Mouse (Mus musculus) CD8-positive naive resting alpha-beta T cell, adult 57 days (primary cell): Measurements from ENCODE around the gene Sigirr. TPM values are rescaled to one million over a fixed set of nuclear protein-coding genes. Genes with fewer than 3 reads are reported as not detected.

Experiments used
- total RNA-seq: library from RNA; stranded (reverse); gene quantifications from one replicate; pipeline ENCODE4 v1.2.4, GENCODE M21; 2023

Sigirr gene
- total RNA-seq, result 71.6 TPM

GRCm38 (mm10) chr7:141099911-141100691 is at the start of gene Sigirr:
TSS of gene Sigirr (minus strand) at chr7:141100572.

GRCm38 (mm10) chr7:141122245-141122644 is 21.9 kb upstream of the Sigirr start, which contains the start of gene Ptdss2:
TSS of gene Ptdss2 (plus strand) at chr7:141122382.

GRCm38 (mm10) chr7:141117636-141118035 is 17.3 kb upstream of the Sigirr start, which contains the start of gene Ano9:
TSS of gene Ano9 (minus strand) at chr7:141117806.

GRCm38 (mm10) chr7:141077841-141078240 is 22.5 kb downstream of the Sigirr start, which contains the start of gene Pkp3:
TSS of gene Pkp3 (plus strand) at chr7:141078218.

GRCm38 (mm10) chr7:141060426-141061242 is 39.7 kb downstream of the Sigirr start, which contains the start of gene B4galnt4:
TSS of gene B4galnt4 (plus strand) at chr7:141061104.

Other genes with a start within 250 kb of the Sigirr start
- gene Gm45785, start 244.2 kb downstream of the Sigirr start, total RNA-seq, result not detected
- gene Ric8a, start 243.6 kb downstream of the Sigirr start, total RNA-seq, result 108 TPM
- 31.9 TPM for gene Bet1l, start 243.0 kb downstream of the Sigirr start, total RNA-seq
- 77.9 TPM for gene Psmd13, start 218.6 kb downstream of the Sigirr start, total RNA-seq
- 8.5 TPM for gene Sirt3, start 218.3 kb downstream of the Sigirr start, total RNA-seq
- gene Cox8b, start 200.1 kb downstream of the Sigirr start, total RNA-seq, result not detected
- gene Nlrp6, start 179.7 kb downstream of the Sigirr start, total RNA-seq, result not detected
- 10.4 TPM for gene Pgghg, start 159.2 kb downstream of the Sigirr start, total RNA-seq
- gene Ifitm5, start 150.3 kb downstream of the Sigirr start, total RNA-seq, result not detected
- not detected for gene Gm45717, start 144.6 kb downstream of the Sigirr start, total RNA-seq
- gene Ifitm2, start 144.6 kb downstream of the Sigirr start, total RNA-seq, result 16.1 TPM
- not detected for gene Ifitm1, start 133.4 kb downstream of the Sigirr start, total RNA-seq
- 5.0 TPM for gene Ifitm3, start 89.8 kb downstream of the Sigirr start, total RNA-seq
- 2.3 TPM for gene Ifitm6, start 82.6 kb downstream of the Sigirr start, total RNA-seq
- not detected for gene Gm17387, start 71.4 kb downstream of the Sigirr start, total RNA-seq
- gene B4galnt4, start 39.5 kb downstream of the Sigirr start, total RNA-seq, result 1.3 TPM
- 37.8 TPM for gene Pkp3, start 22.4 kb downstream of the Sigirr start, total RNA-seq
- gene Ano9, start 17.2 kb upstream of the Sigirr start, total RNA-seq, result not detected
- 7.1 TPM for gene Ptdss2, start 21.8 kb upstream of the Sigirr start, total RNA-seq
- 37.7 TPM for gene Rnh1, start 72.3 kb upstream of the Sigirr start, total RNA-seq
- gene Hras, start 93.4 kb upstream of the Sigirr start, total RNA-seq, result 33.2 TPM
- gene Lrrc56, start 93.6 kb upstream of the Sigirr start, total RNA-seq, result 4.7 TPM
- 2.5 TPM for gene Lmntd2, start 113.5 kb upstream of the Sigirr start, total RNA-seq
- gene Rassf7, start 115.3 kb upstream of the Sigirr start, total RNA-seq, result 8.1 TPM
- gene Phrf1, start 128.2 kb upstream of the Sigirr start, total RNA-seq, result 157 TPM
- 57.4 TPM for gene Irf7, start 165.9 kb upstream of the Sigirr start, total RNA-seq
- not detected for gene Cdhr5, start 176.2 kb upstream of the Sigirr start, total RNA-seq
- not detected for gene Sct, start 178.6 kb upstream of the Sigirr start, total RNA-seq
- gene Drd4, start 191.4 kb upstream of the Sigirr start, total RNA-seq, result not detected
- gene Deaf1, start 227.1 kb upstream of the Sigirr start, total RNA-seq, result 58.1 TPM
- 20.9 TPM for gene Tmem80, start 227.2 kb upstream of the Sigirr start, total RNA-seq
- not detected for gene Eps8l2, start 238.3 kb upstream of the Sigirr start, total RNA-seq